Mouse (Mus musculus): ENCODE measurements around the gene Dtnb. TPM values are rescaled to one million over a fixed set of nuclear protein-coding genes. Genes with fewer than 3 reads are reported as not detected.

The Dtnb gene
- total RNA-seq, 2 experiments from 2014 or later = 127 to 129 TPM

GRCm38 (mm10) chr12:3815386-3815785, 243.2 kb downstream of the Dtnb start:
- Histone ChIP-seq H3K27ac (peak overlapping the region; percentile 32; the same call in 1 of the 2 replicates), H3K4me3 (no peak overlapping the region)
- TF ChIP-seq CTCF (conservative IDR thresholded peaks at IDR 0.05) = no peak
- DNase-seq (ENCODE audit: low spot score in 2 of 2) = no peak

- TF ChIP-seq CTCF (conservative IDR thresholded peaks at IDR 0.05) = peak; percentile 65
- DNase-seq (ENCODE audit: low spot score in 2 of 2) = no peak
- no peak overlapping the region for H3K4me3 ChIP-seq
- H3K27ac ChIP-seq = peak overlapping the region; percentile 46
Observed at GRCm38 (mm10) chr12:3817033-3817432, 244.9 kb downstream of the Dtnb start.

GRCm38 (mm10) chr12:3817566-3817965, 245.4 kb downstream of the Dtnb start:
- TF ChIP-seq CTCF (conservative IDR thresholded peaks at IDR 0.05) = no peak

GRCm38 (mm10) chr12:3819899-3820298, 247.7 kb downstream of the Dtnb start:
- Histone ChIP-seq H3K4me3 (no peak overlapping the region), H3K27ac (peak overlapping the region; percentile 23; the same call in 1 of the 2 replicates)
- DNase-seq (ENCODE audit: low spot score in 2 of 2) = no peak
- no peak for TF ChIP-seq CTCF (conservative IDR thresholded peaks at IDR 0.05)

More at GRCm38 (mm10) chr12:3817566-3817965, 245.4 kb downstream of the Dtnb start:
- Histone ChIP-seq H3K4me3 (no peak overlapping the region), H3K27ac (peak overlapping the region; percentile 46)
- no peak for DNase-seq (ENCODE audit: low spot score in 2 of 2)

GRCm38 (mm10) chr12:3823408-3823807, 251.2 kb downstream of the Dtnb start:
- TF ChIP-seq CTCF (conservative IDR thresholded peaks at IDR 0.05) = no peak
- Histone ChIP-seq H3K4me3 (peak overlapping the region; percentile 31; the same call in 1 of the 2 replicates), H3K27ac (peak overlapping the region; percentile 72)
- DNase-seq (ENCODE audit: low spot score in 2 of 2) = peak; percentile 52 to 72

- H3K27ac ChIP-seq = peak overlapping the region; percentile 18; the same call in 1 of the 2 replicates
- no peak for TF ChIP-seq CTCF (conservative IDR thresholded peaks at IDR 0.05)
- no peak overlapping the region for H3K4me3 ChIP-seq
- DNase-seq (ENCODE audit: low spot score in 2 of 2) = no peak
Observed at GRCm38 (mm10) chr12:3824906-3825713, 252.9 kb downstream of the Dtnb start.

GRCm38 (mm10) chr12:3825714-3826080, 253.5 kb downstream of the Dtnb start:
- no peak for TF ChIP-seq CTCF (conservative IDR thresholded peaks at IDR 0.05)
- Histone ChIP-seq H3K27ac (peak overlapping the region; percentile 18; the same call in 1 of the 2 replicates), H3K4me3 (no peak overlapping the region)
- DNase-seq (ENCODE audit: low spot score in 2 of 2) = no peak

- no peak for DNase-seq (ENCODE audit: low spot score in 2 of 2)
- H3K27ac ChIP-seq = no peak overlapping the region
- H3K4me3 ChIP-seq = no peak overlapping the region
- no peak for TF ChIP-seq CTCF (conservative IDR thresholded peaks at IDR 0.05)
Observed at GRCm38 (mm10) chr12:3827771-3828170, 255.6 kb downstream of the Dtnb start.

Small RNA genes lying within 50 kb of the gene (microRNA-seq; reads per million reads assigned to microRNA genes)
- 0 reads per million in 2 experiments for gene Gm26050

Other genes starting within 250 kb of the Dtnb start
- gene Kif3c, start 207.2 kb upstream of the Dtnb start, total RNA-seq (2021) = 100 to 1,000 TPM; 167 to 169 TPM
- 10 to 100 TPM; 32.6 to 34.3 TPM for gene Asxl2, start 145.5 kb upstream of the Dtnb start, total RNA-seq (2021)
- 10 to 100 TPM; 70.3 to 82.5 TPM for gene Dnmt3a, start 233.6 kb downstream of the Dtnb start, total RNA-seq (2021)